Mouse (Mus musculus) cerebellum, adult 2 months (tissue): Measurements from ENCODE around the gene Tmem178b. TPM values are rescaled to one million over a fixed set of nuclear protein-coding genes. Genes with fewer than 3 reads are reported as not detected.

Experiments used
- DNase-seq, 2 experiments: peaks; one replicate each; pipeline ENCODE4 v3.0.0; 2021
- H3K27ac ChIP-seq: fragments of 200-500 bp; 2 replicates; pipeline ENCODE4 v1.5.1; 2012; ENCODE audit warnings: low read length, control low read depth, inconsistent platforms; ENCODE audit not compliant: insufficient read depth
- H3K27me3 ChIP-seq: fragments of 200-500 bp; 2 replicates; pipeline ENCODE4 v1.6.1; 2012; ENCODE audit warnings: inconsistent platforms, mild to moderate bottlenecking, low read length, moderate library complexity; ENCODE audit not compliant: control insufficient read depth, insufficient read depth
- H3K4me1 ChIP-seq: fragments of 200-500 bp; 2 replicates; pipeline ENCODE4 v1.6.1; 2011; ENCODE audit warnings: low read length; ENCODE audit not compliant: control insufficient read depth, insufficient read depth
- H3K4me3 ChIP-seq: fragments of 200-500 bp; replicated peaks from 2 replicates; pipeline ENCODE3; 2011; ENCODE audit warnings: mild to moderate bottlenecking, low read depth, low read length, control low read depth; ENCODE audit not compliant: insufficient read depth
- CTCF ChIP-seq: fragments of 200-500 bp; IDR thresholded peaks from 2 replicates; pipeline ENCODE4 v1.5.1; 2011; ENCODE audit warnings: low read depth, mild to moderate bottlenecking, control low read depth, low read length, moderate library complexity, borderline replicate concordance; ENCODE audit not compliant: insufficient read depth
- POLR2A ChIP-seq: fragments of 200-500 bp; IDR thresholded peaks from 2 replicates; pipeline ENCODE4 v1.6.1; 2011; ENCODE audit warnings: low read length, control low read depth, borderline replicate concordance; ENCODE audit not compliant: insufficient read depth
- WGBS: fragments of 180-500 bp; shearing (Covaris S2); methylation state at CpG from one replicate; pipeline ENCODE4 v1.1.7; 2018; 5-methylcytosine and 5-hydroxymethylcytosine counted together
- polyA plus RNA-seq: library from polyadenylated mRNA; depleted of rRNA; stranded (reverse); fragments of >200 nt; gene quantifications from 2 replicates; pipeline ENCODE4 v1.2.3, GENCODE M21; 2012

Tmem178b gene
- polyA plus RNA-seq, 1 experiment: 72.3 TPM

GRCm38 (mm10) chr6:40152241-40152640 is 279.2 kb downstream of the Tmem178b start:
- H3K4me3 ChIP-seq: no peak overlapping the region
- H3K4me1 ChIP-seq: peaks cover 4% of the 10 kb centered on the region
- H3K27me3 ChIP-seq: no peaks in the 10 kb centered on the region
- peak in 1 of 2 experiments; percentile 44 for DNase-seq
- no peak overlapping the region for H3K27ac ChIP-seq
- no peak for TF ChIP-seq POLR2A
- no peak for TF ChIP-seq CTCF
- WGBS: 71% methylated on average over 8 of the region's 8 CpGs

GRCm38 (mm10) chr6:40161381-40161780 is 288.3 kb downstream of the Tmem178b start:
- DNase-seq: no peak
- Histone ChIP-seq H3K27me3 (no peaks in the 10 kb centered on the region), H3K4me1 (no peaks in the 10 kb centered on the region), H3K4me3 (no peak overlapping the region), H3K27ac (no peak overlapping the region)
- TF ChIP-seq CTCF (no peak), POLR2A (no peak)
- WGBS: 76% methylated on average over 5 of the region's 5 CpGs

GRCm38 (mm10) chr6:40173559-40173958 is 300.5 kb downstream of the Tmem178b start:
- H3K27me3 ChIP-seq: no peaks in the 10 kb centered on the region
- no peak overlapping the region for H3K27ac ChIP-seq
- 7% methylated on average over 6 of the region's 6 CpGs for WGBS
- peaks cover 15% of the 10 kb centered on the region; the same call in 1 of the 2 replicates for H3K4me1 ChIP-seq
- TF ChIP-seq CTCF (no peak), POLR2A (no peak)
- DNase-seq: peak; percentile 86 to 92
- H3K4me3 ChIP-seq: no peak overlapping the region

- 76% methylated on average over 4 of the region's 4 CpGs for WGBS
- H3K27ac ChIP-seq: no peak overlapping the region
- H3K4me3 ChIP-seq: no peak overlapping the region
- peaks cover 15% of the 10 kb centered on the region; the same call in 1 of the 2 replicates for H3K4me1 ChIP-seq
- TF ChIP-seq CTCF (no peak), POLR2A (no peak)
- DNase-seq: no peak
- H3K27me3 ChIP-seq: no peaks in the 10 kb centered on the region; the same call in 1 of the 2 replicates
Measured at GRCm38 (mm10) chr6:40177870-40178269, 304.8 kb downstream of the Tmem178b start.

GRCm38 (mm10) chr6:40180551-40180950 is 307.5 kb downstream of the Tmem178b start:
- TF ChIP-seq POLR2A (no peak), CTCF (no peak)
- peaks cover 2% of the 10 kb centered on the region; the same call in 1 of the 2 replicates for H3K4me1 ChIP-seq
- DNase-seq: no peak
- no peak overlapping the region for H3K27ac ChIP-seq
- H3K27me3 ChIP-seq: no peaks in the 10 kb centered on the region; the same call in 1 of the 2 replicates
- H3K4me3 ChIP-seq: no peak overlapping the region
- 94% methylated on average over 4 of the region's 4 CpGs for WGBS

- TF ChIP-seq CTCF: no peak
- TF ChIP-seq POLR2A: no peak
- Histone ChIP-seq H3K27ac (no peak overlapping the region), H3K27me3 (no peaks in the 10 kb centered on the region), H3K4me3 (no peak overlapping the region), H3K4me1 (no peaks in the 10 kb centered on the region)
- whole genome bisulfite sequencing: 82% methylated on average over 3 of the region's 3 CpGs
- DNase-seq: no peak
Measured at GRCm38 (mm10) chr6:40200661-40201060, 327.6 kb downstream of the Tmem178b start.

- Histone ChIP-seq H3K27me3 (no peaks in the 10 kb centered on the region), H3K27ac (no peak overlapping the region), H3K4me1 (no peaks in the 10 kb centered on the region), H3K4me3 (no peak overlapping the region)
- DNase-seq: no peak
- WGBS: 87% methylated on average over 2 of the region's 2 CpGs
- TF ChIP-seq CTCF (no peak), POLR2A (no peak)
Measured at GRCm38 (mm10) chr6:40202602-40203001, 329.5 kb downstream of the Tmem178b start.

- 90% methylated on average over 2 of the region's 2 CpGs for WGBS
- H3K27ac ChIP-seq: no peak overlapping the region
- H3K27me3 ChIP-seq: no peaks in the 10 kb centered on the region
Measured at GRCm38 (mm10) chr6:40205380-40205779, 332.3 kb downstream of the Tmem178b start.

More at GRCm38 (mm10) chr6:40205380-40205779, 332.3 kb downstream of the Tmem178b start:
- TF ChIP-seq CTCF (no peak), POLR2A (no peak)
- DNase-seq: no peak
- no peak overlapping the region for H3K4me3 ChIP-seq
- no peaks in the 10 kb centered on the region for H3K4me1 ChIP-seq
